In genomic region chr12:70539856-70540255, GRCm38 (mm10) we compare ENCODE assay signal across 21 mouse cellular contexts.
DNase-seq lines count a peak whose midpoint lies in the region; ATAC-seq lines count a peak whose summit lies in the region.
"Had no signal": no experiment of that assay in that cellular context is flagged by ENCODE, and none has a peak within 500 bp of the region (broad histone marks: within the 10 kb centered on the region; RNA-seq: fewer than 3 reads in every experiment).

No protein-coding gene starts in this region.

- H3K9me3 ChIP-seq in midbrain, embryonic 10.5 days (replicated peaks) = no peaks in the 10 kb centered on the region
- H3K9me3 ChIP-seq in midbrain, embryonic 16.5 days (replicated peaks; ENCODE audit: control insufficient read depth, low read length, poor library complexity, severe bottlenecking) = no peaks in the 10 kb centered on the region
- H3K9me3 ChIP-seq: embryonic facial prominence, embryonic 15.5 days; heart, embryonic 13.5 days; limb, embryonic 15.5 days; liver, embryonic 15.5 days; lung, embryonic 15.5 days had no signal

- no peak overlapping the region for H3K4me3 ChIP-seq in midbrain, embryonic 10.5 days
- no peak overlapping the region for H3K4me3 ChIP-seq in midbrain, embryonic 16.5 days (ENCODE audit: low read depth, low read length)
- H3K4me3 ChIP-seq: embryonic facial prominence, embryonic 15.5 days; heart, embryonic 13.5 days; limb, embryonic 15.5 days; liver, embryonic 15.5 days; lung, embryonic 15.5 days had no signal

- intact Hi-C loops in gastrocnemius, postnatal 14 days (cut with DNase I; ENCODE audit: low total_unique reads) = no loop called here

- ATAC-seq in midbrain, embryonic 16.5 days = no peak
- ATAC-seq: forebrain, embryonic 16.5 days had no signal

- H3K4me2 ChIP-seq in midbrain, embryonic 16.5 days (ENCODE audit: low read length) = no peak overlapping the region
- H3K4me2 ChIP-seq: embryonic facial prominence, embryonic 15.5 days; heart, embryonic 13.5 days; limb, embryonic 15.5 days; liver, embryonic 15.5 days; lung, embryonic 15.5 days had no signal

- peaks cover 17% of the 10 kb centered on the region for H3K4me1 ChIP-seq in midbrain, embryonic 10.5 days
- peaks cover 4% of the 10 kb centered on the region; the same call in 1 of the 2 replicates for H3K4me1 ChIP-seq in midbrain, embryonic 16.5 days (ENCODE audit: control insufficient read depth, insufficient read depth, low read length)
- H3K4me1 ChIP-seq: liver, embryonic 15.5 days had no signal

- 95% methylated on average over 14 of the region's 14 CpGs for WGBS in midbrain, embryonic 10.5 days
- 92% methylated on average over 14 of the region's 14 CpGs for WGBS in midbrain, embryonic 16.5 days

- peak overlapping the region; percentile 33; the same call in 1 of the 2 replicates for H3K27ac ChIP-seq in midbrain, embryonic 10.5 days (replicated peaks)
- no peak overlapping the region for H3K27ac ChIP-seq in midbrain, embryonic 16.5 days (ENCODE audit: low read length)
- H3K27ac ChIP-seq: embryonic facial prominence, embryonic 15.5 days; heart, embryonic 13.5 days; limb, embryonic 15.5 days; liver, embryonic 15.5 days; lung, embryonic 15.5 days; macrophage had no signal

- no peak for DNase-seq in midbrain, embryonic 10.5 days (ENCODE audit: low spot score)
- peak; percentile 37 for DNase-seq in ZHBTc4 (ENCODE audit: low read depth, low spot score)
- DNase-seq in adrenal gland, postnatal 14 days = peak; percentile 81
- DNase-seq in gastrocnemius, postnatal 14 days = peak; percentile 49
- DNase-seq in liver = no peak
- DNase-seq in frontal cortex, postnatal 25 days (ENCODE audit: low spot score in 2 of 2) = no peak
- DNase-seq in lung, postnatal 10 days = no peak
- DNase-seq: B cell, adult 2 months; heart, adult 18-20 months; heart, postnatal 14 days; kidney, adult 18-20 months; kidney, postnatal 4 days; left cerebral cortex, postnatal 4 days had no signal

- H3K9ac ChIP-seq in midbrain, embryonic 16.5 days (ENCODE audit: low read depth, low read length) = no peak overlapping the region
- H3K9ac ChIP-seq: embryonic facial prominence, embryonic 15.5 days; heart, embryonic 13.5 days; limb, embryonic 15.5 days; liver, embryonic 15.5 days; lung, embryonic 15.5 days had no signal

- H3K27me3 ChIP-seq in midbrain, embryonic 10.5 days (ENCODE audit: low read depth, poor library complexity, severe bottlenecking) = peaks cover 19% of the 10 kb centered on the region
- no peaks in the 10 kb centered on the region for H3K27me3 ChIP-seq in midbrain, embryonic 16.5 days (ENCODE audit: control insufficient read depth, insufficient read depth, low read depth, low read length)
- H3K27me3 ChIP-seq: embryonic facial prominence, embryonic 15.5 days; heart, embryonic 13.5 days; limb, embryonic 15.5 days; liver, embryonic 15.5 days; lung, embryonic 15.5 days had no signal

- no peaks in the 10 kb centered on the region for H3K36me3 ChIP-seq in midbrain, embryonic 10.5 days
- H3K36me3 ChIP-seq in midbrain, embryonic 16.5 days (ENCODE audit: control insufficient read depth, insufficient read depth, low read length) = no peaks in the 10 kb centered on the region
- H3K36me3 ChIP-seq: embryonic facial prominence, embryonic 15.5 days; heart, embryonic 13.5 days; limb, embryonic 15.5 days; liver, embryonic 15.5 days; lung, embryonic 15.5 days had no signal

Comparison
In these comparisons a context has a peak if more than half of its experiments do, and no peak if none do; other contexts are left out.
1. DNase-seq: peak in ZHBTc4 (single experiment), adrenal gland, postnatal 14 days (single experiment) and gastrocnemius, postnatal 14 days (single experiment); none in midbrain, embryonic 10.5 days (single experiment), liver (single experiment), frontal cortex, postnatal 25 days (0 of 2) and lung, postnatal 10 days (single experiment).